Mouse (Mus musculus) MEL (cell line): ENCODE results near the gene Rtn2.

Source experiments
- CTCF ChIP-seq, 3 experiments: IDR thresholded peaks in 2 of 3; conservative IDR thresholded peaks in 1 of 3; 2 replicates each; pipeline ENCODE4 v1.5.1; 2011 to 2012; ENCODE audit warnings: low read length in 3 of 3, low read depth in 2 of 3, mild to moderate bottlenecking in 2 of 3, improper control_type of control experiment in 1 of 3, inconsistent platforms in 1 of 3, mixed read lengths in 1 of 3, moderate library complexity in 1 of 3; ENCODE audit not compliant: control insufficient read depth in 1 of 3, insufficient read depth in 1 of 3, poor library complexity in 1 of 3, severe bottlenecking in 1 of 3
- KAT2A ChIP-seq: conservative IDR thresholded peaks from 2 replicates; pipeline ENCODE4 v1.6.1; 2012; ENCODE audit warnings: low read depth, low read length, improper control_type of control experiment, inconsistent platforms
- MAFK ChIP-seq: IDR thresholded peaks from 2 replicates; pipeline ENCODE4 v1.6.1; 2011; ENCODE audit warnings: low read depth, mild to moderate bottlenecking, low read length, improper control_type of control experiment, borderline replicate concordance
- MYC ChIP-seq: IDR thresholded peaks from 2 replicates; pipeline ENCODE4 v1.6.1; 2011; ENCODE audit warnings: low read depth, mild to moderate bottlenecking, low read length, improper control_type of control experiment, moderate library complexity
- POLR2A ChIP-seq, 2 experiments: IDR thresholded peaks; 2 replicates each; pipeline ENCODE4 v1.6.1; 2011 to 2012; ENCODE audit warnings: low read length in 2 of 2, mild to moderate bottlenecking in 2 of 2, control low read depth in 1 of 2, improper control_type of control experiment in 1 of 2, low read depth in 1 of 2, moderate library complexity in 1 of 2; ENCODE audit not compliant: control insufficient read depth in 1 of 2, insufficient read depth in 1 of 2, poor library complexity in 1 of 2
- USF1 ChIP-seq: IDR thresholded peaks from 2 replicates; pipeline ENCODE4 v1.6.1; 2014; ENCODE audit warnings: low read depth, mild to moderate bottlenecking, inconsistent platforms, low read length, improper control_type of control experiment, moderate library complexity

DNA sequence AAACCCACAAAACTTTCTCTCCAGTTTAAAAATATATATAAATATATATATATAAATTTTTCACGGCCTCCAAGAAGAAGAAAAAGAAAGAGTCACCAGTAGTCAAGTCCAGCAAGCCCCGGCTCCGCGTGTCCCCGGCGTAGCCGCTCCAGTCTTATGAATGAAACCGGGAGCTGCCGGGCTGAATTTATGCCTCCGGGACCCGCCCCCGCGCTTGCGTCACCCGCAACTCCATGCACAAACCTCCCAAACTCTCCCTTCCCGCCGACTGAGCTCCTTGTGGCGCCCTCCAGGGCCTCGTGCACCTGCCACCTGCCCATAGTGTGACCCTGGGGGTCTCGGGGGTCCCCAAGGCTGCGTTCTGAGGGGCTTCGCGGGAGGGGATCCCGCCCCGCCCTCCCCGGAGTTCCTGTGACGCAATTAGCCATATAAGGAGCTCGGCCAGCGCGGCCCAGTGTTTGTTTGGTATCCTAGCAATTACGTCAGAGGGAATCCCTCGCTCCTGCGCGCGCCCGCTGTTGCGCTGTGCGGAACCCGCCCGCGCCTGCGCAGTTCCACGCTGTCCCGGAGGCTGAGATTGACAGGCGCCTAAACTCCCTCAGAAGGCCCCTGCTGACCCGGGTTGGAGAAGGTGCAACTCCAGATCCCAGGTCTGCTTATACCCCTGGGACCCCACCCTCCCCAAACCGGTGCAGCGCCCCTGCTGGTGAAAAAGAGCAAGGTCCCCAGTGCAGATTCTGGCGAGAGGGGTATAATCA, 27.6 kb downstream of the Rtn2 start, which contains the start of gene Fosb:
- TF ChIP-seq CTCF (IDR thresholded peaks at IDR 0.05 in 2 of 3, conservative IDR thresholded peaks at IDR 0.05 in 1 of 3; ENCODE audit: control insufficient read depth in 1 of 3, insufficient read depth in 1 of 3, low read depth in 2 of 3, low read length in 3 of 3, poor library complexity in 1 of 3, severe bottlenecking in 1 of 3) (peak; percentile 33 to 55 (median 39); a peak in 5 of 6 replicates), USF1 (no peak), MYC (no peak), MAFK (no peak), POLR2A (IDR thresholded peaks at IDR 0.05; ENCODE audit: control insufficient read depth in 1 of 2, insufficient read depth in 1 of 2, low read depth in 1 of 2, low read length in 2 of 2, poor library complexity in 1 of 2) (peak in 1 of 2 experiments; percentile 68; a peak in 2 of 4 replicates), KAT2A (no peak; the same call in 1 of the 2 replicates)
